Mouse (Mus musculus): Measurements from ENCODE around the gene Olfr617.
"Not testable (repeated sequence)": the region's sequence is repeated elsewhere in the genome, so short reads cannot be mapped to it uniquely, and the experiment has no call there.

Olfr617 gene

DNA sequence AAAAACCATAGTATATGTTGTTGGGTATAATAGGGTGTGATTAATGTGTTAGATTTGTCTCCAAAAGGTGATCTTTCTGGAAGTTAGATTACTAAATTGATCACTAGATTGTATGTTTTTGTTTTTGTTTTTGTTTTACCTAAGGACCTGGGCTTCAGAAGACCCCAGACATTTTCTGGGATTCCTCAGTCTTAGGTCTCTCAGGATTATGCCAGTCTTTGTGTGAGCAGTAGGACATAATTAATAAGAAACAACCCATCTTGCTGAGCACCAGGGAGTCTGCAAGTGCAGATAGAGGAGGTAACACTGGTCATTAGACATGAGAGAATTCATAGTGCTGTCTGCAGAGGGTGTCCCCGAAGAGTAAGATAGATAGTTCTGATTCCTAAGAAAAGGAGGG lies at the start of gene Olfr617:
Olfr617 (plus strand) TSS at position 301 of the 400 bp plus-strand sequence.
- no peak for DNase-seq (ENCODE audit: low read depth, low spot score)

DNA sequence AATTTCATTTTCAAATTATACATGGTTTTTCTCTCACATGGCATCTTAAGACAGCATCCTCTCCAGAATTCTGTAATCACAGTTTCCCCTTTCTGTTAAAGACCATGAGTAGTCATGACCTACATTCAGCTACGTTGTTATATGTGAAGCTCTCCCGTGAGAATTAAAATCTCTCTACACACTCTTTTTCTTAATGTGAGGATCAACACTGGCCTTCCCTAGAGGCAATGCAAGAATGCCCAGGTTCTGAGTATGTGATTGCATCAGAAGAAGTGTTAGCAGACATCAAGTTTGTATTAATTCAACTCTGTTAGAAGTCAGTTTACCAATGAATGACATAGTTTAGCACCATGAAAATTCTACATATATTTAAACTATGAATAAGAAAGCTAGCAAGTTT lies 30.2 kb upstream of the Olfr617 start, which contains the start of gene Olfr612:
Olfr612 (minus strand) TSS at position 101 of the 400 bp plus-strand sequence.
- DNase-seq (ENCODE audit: low read depth, low spot score) = not testable (repeated sequence)

DNA sequence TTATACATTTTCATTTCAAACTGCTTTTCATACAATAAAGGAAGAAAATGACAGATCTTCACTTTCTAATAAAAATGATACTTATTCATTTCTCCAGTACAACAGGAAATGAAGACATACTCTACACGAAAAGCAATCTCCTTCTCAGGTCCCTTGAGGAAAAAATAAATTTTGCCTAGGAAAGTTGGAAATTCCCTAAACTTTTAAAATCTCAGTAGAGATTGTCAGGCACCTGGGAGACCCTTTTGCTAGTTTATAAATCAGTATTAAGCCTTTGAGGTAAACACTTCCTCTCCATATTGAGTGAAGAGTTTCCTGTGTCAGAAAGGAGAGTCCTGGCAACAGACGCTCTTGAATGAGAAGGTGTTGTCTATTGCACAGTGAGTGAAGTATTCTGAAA lies 25.1 kb upstream of the Olfr617 start, which contains the start of gene Olfr613:
Olfr613 (plus strand) TSS at position 301 of the 400 bp plus-strand sequence.
- no peak for DNase-seq (ENCODE audit: low read depth, low spot score)

DNA sequence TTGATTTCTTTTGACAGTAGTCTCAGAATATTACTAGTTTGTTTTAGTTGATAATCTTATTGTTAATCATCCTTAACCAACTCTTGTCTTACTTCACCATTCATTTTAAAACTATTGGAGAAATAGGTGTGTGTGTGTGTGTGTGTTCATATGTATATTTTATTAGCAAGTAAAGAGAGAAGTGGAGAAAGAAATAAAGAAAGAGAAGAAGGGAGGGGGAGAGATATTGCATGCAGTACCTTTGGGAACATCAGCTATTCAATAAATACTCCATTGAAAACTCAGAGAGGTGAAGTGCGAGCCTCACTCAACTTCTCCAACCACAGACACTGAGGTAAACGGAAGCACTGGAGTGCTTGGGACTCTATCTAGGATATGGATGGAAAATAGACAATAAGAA lies 17.1 kb upstream of the Olfr617 start, which contains the start of gene Olfr615:
Olfr615 (plus strand) TSS at position 301 of the 400 bp plus-strand sequence.
- no peak for DNase-seq (ENCODE audit: low read depth, low spot score)

DNA sequence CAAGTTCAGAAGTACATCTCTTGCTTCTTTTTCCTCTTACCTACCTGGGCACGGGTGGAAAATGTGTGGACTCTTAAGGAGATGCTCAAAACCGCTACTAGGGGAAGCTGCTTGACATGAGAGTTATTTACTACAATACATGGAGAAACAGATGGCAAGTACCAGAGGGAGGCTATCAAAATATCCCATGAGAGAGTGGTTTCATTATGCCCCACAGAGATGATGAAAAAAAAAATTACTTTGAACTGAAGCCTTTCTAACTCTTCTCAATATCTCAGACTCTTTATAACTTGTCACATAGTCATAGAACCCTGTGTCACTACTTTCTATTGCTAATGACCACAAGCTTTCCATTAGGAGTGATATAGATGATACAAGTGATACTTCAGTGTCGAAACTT lies 3.8 kb upstream of the Olfr617 start, which contains the start of gene Olfr616:
Olfr616 (minus strand) TSS at position 101 of the 400 bp plus-strand sequence.
- DNase-seq (ENCODE audit: low read depth, low spot score) = no peak

DNA sequence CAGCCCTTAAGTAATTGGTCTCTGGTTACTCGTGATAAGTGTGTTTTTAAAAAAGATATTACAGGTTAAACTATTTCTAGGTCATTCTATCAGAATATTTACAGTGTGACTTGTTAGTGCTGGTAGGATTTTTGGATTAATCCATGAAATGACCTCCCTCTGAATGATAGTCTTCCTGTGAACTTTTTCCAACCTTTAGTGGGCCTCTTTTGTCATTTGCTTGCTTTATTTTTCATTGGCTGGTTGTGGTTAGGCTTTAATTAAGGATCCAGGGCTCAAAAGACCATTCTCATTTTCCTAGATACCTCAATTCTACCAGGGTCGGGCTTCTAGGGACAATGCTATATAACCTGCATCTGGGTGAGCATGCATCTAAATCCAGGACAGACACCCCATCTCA lies 16.9 kb downstream of the Olfr617 start, which contains the start of gene Olfr618:
Olfr618 (plus strand) TSS at position 301 of the 400 bp plus-strand sequence.
- DNase-seq (ENCODE audit: low read depth, low spot score) = no peak

DNA sequence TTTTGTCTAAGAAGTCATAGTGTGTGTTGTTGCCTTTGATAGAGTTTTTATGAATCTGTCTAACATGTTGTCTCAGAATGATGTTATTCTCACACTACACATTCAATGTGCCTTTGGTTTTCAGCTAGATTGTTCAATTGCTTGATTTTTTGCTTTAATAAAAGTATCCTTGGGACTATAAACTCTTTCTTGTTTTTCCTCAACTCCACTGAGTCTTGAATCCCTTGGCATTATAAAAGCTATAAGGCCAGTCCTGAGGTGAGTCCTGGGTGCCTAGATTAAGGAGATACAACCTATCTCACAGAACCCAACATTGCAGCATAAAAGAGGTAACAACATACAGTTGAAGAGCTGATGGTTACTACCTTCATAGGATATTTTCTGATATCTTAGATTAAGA lies 27.4 kb downstream of the Olfr617 start, which contains the start of gene Olfr619:
Olfr619 (plus strand) TSS at position 301 of the 400 bp plus-strand sequence.
- DNase-seq (ENCODE audit: low read depth, low spot score) = no peak

DNA sequence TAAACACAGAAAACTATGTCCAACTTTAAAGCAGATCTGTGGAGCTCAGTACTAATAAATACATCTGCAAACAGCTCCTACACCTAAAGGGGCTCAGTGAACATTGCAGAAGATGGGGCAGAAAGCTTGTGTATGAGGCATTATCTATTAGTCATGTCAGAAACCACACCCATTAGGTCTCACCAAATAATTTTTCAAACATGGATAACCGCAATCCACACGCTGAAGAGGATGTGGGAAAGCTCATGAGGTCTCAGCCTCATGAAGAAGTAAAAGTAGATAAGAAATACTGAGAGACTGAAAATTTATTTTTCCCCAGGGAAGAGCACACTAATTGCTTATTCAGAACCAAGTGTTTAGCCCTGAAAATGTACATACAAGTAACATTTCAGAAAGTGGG lies 34.6 kb downstream of the Olfr617 start:
- no peak for DNase-seq (ENCODE audit: low read depth, low spot score)

DNA sequence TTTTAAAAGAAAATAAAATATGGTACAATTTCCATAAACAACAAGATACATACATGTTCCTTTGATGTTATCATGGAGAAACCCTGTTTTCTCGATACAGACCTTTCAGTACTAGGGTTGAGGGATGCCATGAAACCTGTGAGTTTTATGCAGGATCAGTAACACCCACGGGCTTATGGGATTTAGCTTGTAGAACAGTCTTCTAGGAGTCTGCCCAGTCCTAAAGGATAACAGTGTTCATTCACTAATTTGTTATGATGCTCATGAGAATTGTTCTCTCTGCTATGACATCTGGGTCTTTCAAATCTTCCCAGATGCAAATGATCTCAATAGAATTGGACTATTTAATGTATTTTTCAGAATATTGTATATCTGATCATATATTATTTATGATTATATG lies 39.6 kb downstream of the Olfr617 start, which contains the start of gene Olfr620:
Olfr620 (minus strand) TSS at position 101 of the 400 bp plus-strand sequence.
- DNase-seq (ENCODE audit: low read depth, low spot score) = no peak

Measured in ES-CJ7 (cell line).